In genomic region chr9:58516480-58516879, GRCm38 (mm10) we compare ENCODE assay signal across 19 mouse cellular contexts. TPM values are rescaled to one million over a fixed set of nuclear protein-coding genes. Genes with fewer than 3 reads are reported as not detected.
DNase-seq lines count a peak whose midpoint lies in the region; ATAC-seq and TF ChIP-seq lines count a peak whose summit lies in the region.
"Had no signal": no experiment of that assay in that cellular context is flagged by ENCODE, and none has a peak within 500 bp of the region (broad histone marks: within the 10 kb centered on the region; RNA-seq: fewer than 3 reads in every experiment).

No protein-coding gene starts in this region.

- no peak overlapping the region for H3K4me3 ChIP-seq in cerebellum, adult 2 months (replicated peaks; ENCODE audit: insufficient read depth, low read depth, low read length)
- H3K4me3 ChIP-seq in hindbrain, embryonic 11.5 days (ENCODE audit: low read depth, low read length): no peak overlapping the region
- H3K4me3 ChIP-seq: embryonic facial prominence, embryonic 13.5 days; forebrain, embryonic 12.5 days; heart, embryonic 13.5 days; hindbrain, embryonic 13.5 days had no signal

- TF ChIP-seq POLR2A in cerebellum, adult 2 months (IDR thresholded peaks at IDR 0.05; ENCODE audit: borderline replicate concordance, insufficient read depth, low read length): no peak

- ATAC-seq in hindbrain, embryonic 11.5 days (ENCODE audit: low FRiP score): no peak
- ATAC-seq: forebrain, embryonic 16.5 days; hindbrain, postnatal 0 days had no signal

- 16% methylated on average over 3 of the region's 3 CpGs for WGBS in cerebellum, adult 2 months
- 68% methylated on average over 3 of the region's 3 CpGs for WGBS in hindbrain, embryonic 11.5 days

- H3K27ac ChIP-seq in cerebellum, adult 2 months (ENCODE audit: insufficient read depth, low read length): peak overlapping the region; percentile 67
- H3K27ac ChIP-seq in hindbrain, embryonic 11.5 days (ENCODE audit: low read depth, low read length): no peak overlapping the region
- H3K27ac ChIP-seq: embryonic facial prominence, embryonic 13.5 days; forebrain, embryonic 12.5 days; heart, embryonic 13.5 days; hindbrain, embryonic 13.5 days; hindbrain, postnatal 0 days had no signal

- intact Hi-C loops in heart, postnatal 36 days (cut with DNase I): no loop called here

- no peaks in the 10 kb centered on the region for H3K36me3 ChIP-seq in hindbrain, embryonic 11.5 days (ENCODE audit: control insufficient read depth, insufficient read depth, low read length)
- H3K36me3 ChIP-seq: embryonic facial prominence, embryonic 13.5 days; forebrain, embryonic 12.5 days; heart, embryonic 13.5 days; hindbrain, embryonic 13.5 days had no signal

- no peaks in the 10 kb centered on the region for H3K9me3 ChIP-seq in hindbrain, embryonic 11.5 days (ENCODE audit: control insufficient read depth, low read length)
- H3K9me3 ChIP-seq: embryonic facial prominence, embryonic 13.5 days; forebrain, embryonic 12.5 days; heart, embryonic 13.5 days; hindbrain, embryonic 13.5 days had no signal

- no peaks in the 10 kb centered on the region for H3K27me3 ChIP-seq in cerebellum, adult 2 months (ENCODE audit: control insufficient read depth, insufficient read depth, low read length)
- no peaks in the 10 kb centered on the region for H3K27me3 ChIP-seq in hindbrain, embryonic 11.5 days (ENCODE audit: control insufficient read depth, insufficient read depth, low read length)
- H3K27me3 ChIP-seq: embryonic facial prominence, embryonic 13.5 days; forebrain, embryonic 12.5 days; hindbrain, embryonic 13.5 days had no signal

- peaks cover 38% of the 10 kb centered on the region for H3K4me1 ChIP-seq in cerebellum, adult 2 months (ENCODE audit: control insufficient read depth, insufficient read depth, low read length)
- H3K4me1 ChIP-seq in hindbrain, embryonic 11.5 days (replicated peaks; ENCODE audit: control insufficient read depth, insufficient read depth, low read length): no peaks in the 10 kb centered on the region

- no peak for TF ChIP-seq CTCF in cerebellum, adult 2 months (IDR thresholded peaks at IDR 0.05; ENCODE audit: borderline replicate concordance, insufficient read depth, low read depth, low read length)

- peak; percentile 58 for DNase-seq in cerebellum, adult 11 months
- DNase-seq in cerebellum, postnatal 4 days (ENCODE audit: low spot score in 2 of 2): no peak
- peak; percentile 75 to 85 for DNase-seq in cerebellum, adult 2 months
- DNase-seq in cerebellum, postnatal 14 days: peak; percentile 30 to 52
- DNase-seq in lung, postnatal 25 days (ENCODE audit: low spot score): no peak
- no peak for DNase-seq in hindbrain, embryonic 11.5 days (ENCODE audit: low spot score)
- DNase-seq in heart, postnatal 36 days: no peak
- DNase-seq: adrenal gland, postnatal 10 days; gastrocnemius, postnatal 25 days; heart, postnatal 4 days; kidney, adult 11 months had no signal

- H3K9ac ChIP-seq in hindbrain, embryonic 11.5 days (ENCODE audit: low read depth, low read length): no peak overlapping the region
- H3K9ac ChIP-seq: embryonic facial prominence, embryonic 13.5 days; forebrain, embryonic 12.5 days; heart, embryonic 13.5 days; hindbrain, embryonic 13.5 days had no signal

- no peak overlapping the region for H3K4me2 ChIP-seq in hindbrain, embryonic 11.5 days (replicated peaks; ENCODE audit: low read depth, low read length)
- H3K4me2 ChIP-seq: embryonic facial prominence, embryonic 13.5 days; forebrain, embryonic 12.5 days; heart, embryonic 13.5 days; hindbrain, embryonic 13.5 days had no signal

RNA-seq across cellular contexts. Expression of gene Insyn1, which starts 28.1 kb away (rescaled TPM):
- polyA plus RNA-seq in cerebellum, adult 2 months (2012; rRNA removed): 147 and 149 TPM in 2 replicates
- 2.3 and 2.6 TPM in 2 replicates for polyA plus RNA-seq in hindbrain, embryonic 11.5 days (2014; fragmentation: Nextera tagmentation; extraction: Ambion mirVana)
- 10 to 100 TPM; 15.0 to 19.2 TPM for total RNA-seq in heart, postnatal 36 days (2021)
- total RNA-seq: granulocyte monocyte progenitor cell, adult 5-6 weeks; MEL had no signal

RNA-seq across cellular contexts. Expression of gene Cd276, which starts 38.8 kb away (rescaled TPM):
- polyA plus RNA-seq in cerebellum, adult 2 months (2012; rRNA removed): 6.4 and 6.9 TPM in 2 replicates
- polyA plus RNA-seq in hindbrain, embryonic 11.5 days (2014; fragmentation: Nextera tagmentation; extraction: Ambion mirVana): 26.6 and 27.9 TPM in 2 replicates
- total RNA-seq in heart, postnatal 36 days (2021): 1 to 10 TPM; 8.1 to 9.9 TPM
- total RNA-seq: granulocyte monocyte progenitor cell, adult 5-6 weeks had no signal

Comparison
In these comparisons a context has a peak if more than half of its experiments do, and no peak if none do; other contexts are left out.
1. DNase-seq: peak in cerebellum, adult 11 months (single experiment), cerebellum, adult 2 months (2 of 2) and cerebellum, postnatal 14 days (2 of 2); none in cerebellum, postnatal 4 days (0 of 2), lung, postnatal 25 days (single experiment), hindbrain, embryonic 11.5 days (single experiment) and heart, postnatal 36 days (0 of 2).
2. RNA of gene Insyn1, which starts 28.1 kb away (polyA plus RNA-seq): 147 to 149 TPM in cerebellum, adult 2 months; 2.3 to 2.6 TPM in hindbrain, embryonic 11.5 days; every median in the first group is over 10 times any median in the second.